Comparison of ENCODE assay signal across 8 mouse cellular contexts in the genomic region with DNA sequence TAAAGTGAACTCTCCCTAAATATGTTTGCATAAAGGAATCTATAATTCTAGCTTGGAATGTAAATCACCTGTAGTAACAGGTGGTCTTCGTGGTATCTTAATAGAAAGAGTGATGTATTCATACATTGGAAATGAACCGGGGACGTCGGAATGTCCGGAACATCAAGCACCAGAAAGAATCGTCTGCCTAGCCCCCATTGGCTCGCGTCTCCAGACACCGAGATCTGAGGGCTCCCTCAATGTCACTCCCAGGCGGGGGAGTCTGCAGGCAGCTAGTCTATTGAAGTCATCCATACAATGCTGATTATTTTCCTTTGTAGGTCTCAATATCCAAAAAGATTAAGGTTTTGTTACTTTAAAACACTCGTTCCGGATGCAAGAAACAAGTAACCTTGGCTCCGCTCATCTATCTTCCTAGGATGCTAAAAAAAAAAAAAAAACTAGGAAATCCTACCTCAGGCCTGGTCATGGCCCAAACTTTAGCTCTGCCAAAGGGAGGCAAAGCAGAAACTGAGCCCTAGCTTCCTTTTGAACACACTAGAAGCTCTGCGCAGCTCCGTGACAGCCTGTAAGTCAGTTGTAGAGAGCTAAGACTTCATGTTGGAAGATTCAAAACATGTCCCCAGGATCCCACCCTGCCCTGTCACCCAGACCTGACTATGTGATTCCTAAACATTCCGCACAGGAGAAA. TPM values are rescaled to one million over a fixed set of nuclear protein-coding genes. Genes with fewer than 3 reads are reported as not detected.
A peak's percentile ranks its signal among the peaks of the same experiment; 100 is the strongest.
DNase-seq lines count a peak whose midpoint lies in the region; ATAC-seq and TF ChIP-seq lines count a peak whose summit lies in the region.

No protein-coding gene starts in this region.

- H3K4me2 ChIP-seq in hindbrain, embryonic 16.5 days (ENCODE audit: low read length): peak overlapping the region; percentile 81
- peak overlapping the region; percentile 58 for H3K4me2 ChIP-seq in midbrain, embryonic 12.5 days (replicated peaks)

- no peak overlapping the region; the same call in 1 of the 2 replicates for H3K4me3 ChIP-seq in thymus, adult 2 months (ENCODE audit: control insufficient read depth, insufficient read depth, low read length)
- peak overlapping the region; percentile 48 for H3K4me3 ChIP-seq in hindbrain, embryonic 16.5 days (ENCODE audit: low read length)
- peak overlapping the region; percentile 37 for H3K4me3 ChIP-seq in midbrain, embryonic 12.5 days

- no peak for TF ChIP-seq CTCF in thymus, adult 2 months (IDR thresholded peaks at IDR 0.05; ENCODE audit: borderline replicate concordance, control insufficient read depth, extremely low read depth, insufficient read depth, low read length, poor library complexity)

- no peak overlapping the region for H3K27ac ChIP-seq in thymus, adult 2 months (ENCODE audit: control insufficient read depth, insufficient read depth, low read length)
- peak overlapping the region; percentile 88 for H3K27ac ChIP-seq in hindbrain, embryonic 16.5 days (ENCODE audit: low read depth, low read length)
- H3K27ac ChIP-seq in midbrain, embryonic 12.5 days (replicated peaks): peak overlapping the region; percentile 96

- no peak for TF ChIP-seq POLR2A in thymus, adult 2 months (IDR thresholded peaks at IDR 0.05; ENCODE audit: control insufficient read depth, extremely low read depth, insufficient read depth, low read length, poor library complexity)

- no peaks in the 10 kb centered on the region for H3K9me3 ChIP-seq in hindbrain, embryonic 16.5 days (ENCODE audit: control insufficient read depth, low read length)
- no peaks in the 10 kb centered on the region for H3K9me3 ChIP-seq in midbrain, embryonic 12.5 days

- peak; percentile 61; the same call in 1 of the 2 replicates for ATAC-seq in hindbrain, embryonic 16.5 days
- ATAC-seq in midbrain, embryonic 12.5 days (ENCODE audit: low FRiP score, low read depth): peak; percentile 53
- no peak for ATAC-seq in frontal cortex, adult (ENCODE audit: low TSS enrichment)

- H3K36me3 ChIP-seq in thymus, adult 2 months (ENCODE audit: control insufficient read depth, insufficient read depth, low read length): no peaks in the 10 kb centered on the region
- H3K36me3 ChIP-seq in hindbrain, embryonic 16.5 days (ENCODE audit: control insufficient read depth, insufficient read depth, low read length): no peaks in the 10 kb centered on the region
- H3K36me3 ChIP-seq in midbrain, embryonic 12.5 days: 0 out of 2 replicates have a peak, but pooled peaks cover 4% of the 10 kb centered on the region

- peaks cover 6% of the 10 kb centered on the region for H3K4me1 ChIP-seq in thymus, adult 2 months (replicated peaks; ENCODE audit: control insufficient read depth, insufficient read depth, low read length)
- peaks cover 14% of the 10 kb centered on the region for H3K4me1 ChIP-seq in hindbrain, embryonic 16.5 days (ENCODE audit: control insufficient read depth, insufficient read depth, low read depth, low read length)
- peaks cover 31% of the 10 kb centered on the region for H3K4me1 ChIP-seq in midbrain, embryonic 12.5 days

- peak overlapping the region; percentile 75 for H3K9ac ChIP-seq in hindbrain, embryonic 16.5 days (ENCODE audit: low read depth, low read length)
- H3K9ac ChIP-seq in midbrain, embryonic 12.5 days (replicated peaks): peak overlapping the region; percentile 37; the same call in 1 of the 2 replicates

- WGBS in thymus, adult 2 months: 35% methylated on average over 16 of the region's 16 CpGs
- WGBS in hindbrain, embryonic 16.5 days: 9% methylated on average over 16 of the region's 16 CpGs
- 6% methylated on average over 16 of the region's 16 CpGs for WGBS in midbrain, embryonic 12.5 days

- DNase-seq in cerebellum, postnatal 14 days: peak; percentile 50 to 62
- DNase-seq in cerebellum, adult 11-12 months: no peak
- peak; percentile 37 for DNase-seq in thymus, adult 2 months
- DNase-seq in thymus, adult 18-20 months: no peak
- DNase-seq in gastrocnemius, adult 8-10 months (ENCODE audit: low spot score in 2 of 2): no peak

- H3K27me3 ChIP-seq in thymus, adult 2 months (ENCODE audit: control insufficient read depth, insufficient read depth, low read length): no peaks in the 10 kb centered on the region
- no peaks in the 10 kb centered on the region for H3K27me3 ChIP-seq in hindbrain, embryonic 16.5 days (replicated peaks; ENCODE audit: control insufficient read depth, insufficient read depth, low read length)
- H3K27me3 ChIP-seq in midbrain, embryonic 12.5 days: no peaks in the 10 kb centered on the region

RNA-seq across cellular contexts. Expression of a gene that starts 16.3 kb away (rescaled TPM):
- 182 and 203 TPM in 2 replicates for polyA plus RNA-seq in thymus, adult 2 months (2012; rRNA removed)
- 46.3 and 47.5 TPM in 2 replicates for polyA plus RNA-seq in hindbrain, embryonic 16.5 days (2015; fragmentation: Nextera tagmentation; extraction: Ambion mirVana)
- 44.7 and 45.9 TPM in 2 replicates for polyA plus RNA-seq in midbrain, embryonic 12.5 days (2016; fragmentation: Nextera tagmentation; extraction: Ambion mirVana)
- total RNA-seq in gastrocnemius, adult 8-10 months (2022): 100 to 1,000 TPM; 249 to 283 (median 262) TPM

Comparison
In these comparisons a context has a peak if more than half of its experiments do, and no peak if none do; other contexts are left out.
1. DNase-seq: peak in cerebellum, postnatal 14 days (2 of 2) and thymus, adult 2 months (single experiment); none in cerebellum, adult 11-12 months (single experiment), thymus, adult 18-20 months (0 of 2) and gastrocnemius, adult 8-10 months (0 of 2).